Mouse (Mus musculus) ES-Bruce4 (cell line): ENCODE data around the gene Krtcap3. TPM values are rescaled to one million over a fixed set of nuclear protein-coding genes. Genes with fewer than 3 reads are reported as not detected.
"Not testable (repeated sequence)": the region's sequence is repeated elsewhere in the genome, so short reads cannot be mapped to it uniquely, and the experiment has no call there.

Experiments
- H3K27ac ChIP-seq: 2 replicates; pipeline ENCODE4 v1.5.1; 2012; ENCODE audit warnings: low read length, inconsistent platforms; ENCODE audit not compliant: insufficient read depth
- H3K27me3 ChIP-seq: 2 replicates; pipeline ENCODE4 v1.6.1; 2012; ENCODE audit warnings: mild to moderate bottlenecking, low read length, inconsistent platforms; ENCODE audit not compliant: control insufficient read depth, poor library complexity, insufficient read depth, severe bottlenecking
- H3K36me3 ChIP-seq: 2 replicates; pipeline ENCODE4 v1.6.1; 2012; ENCODE audit warnings: inconsistent platforms, mild to moderate bottlenecking, low read length, moderate library complexity; ENCODE audit not compliant: control insufficient read depth, poor library complexity, insufficient read depth, severe bottlenecking
- H3K4me1 ChIP-seq: one replicate; pipeline ENCODE4 v1.8.1; 2011; ENCODE audit warnings: low read length; ENCODE audit not compliant: control insufficient read depth, insufficient read depth
- H3K4me3 ChIP-seq: 2 replicates; pipeline ENCODE4 v1.5.1; 2011; ENCODE audit warnings: low read depth, mild to moderate bottlenecking, low read length
- H3K9ac ChIP-seq: 2 replicates; pipeline ENCODE4 v1.6.1; 2012; ENCODE audit warnings: low read depth, mild to moderate bottlenecking, inconsistent platforms; ENCODE audit not compliant: poor library complexity, severe bottlenecking
- H3K9me3 ChIP-seq: replicated peaks from 2 replicates; pipeline ENCODE4 v1.6.1; 2012; ENCODE audit warnings: mild to moderate bottlenecking, low read length, inconsistent platforms; ENCODE audit not compliant: control insufficient read depth, poor library complexity, insufficient read depth, severe bottlenecking
- CTCF ChIP-seq: IDR thresholded peaks from one replicate; pipeline ENCODE4 v1.8.1; 2011; ENCODE audit warnings: low read depth, low read length
- EP300 ChIP-seq: IDR thresholded peaks from 2 replicates; pipeline ENCODE4 v1.6.1; 2011; ENCODE audit warnings: low read depth, low read length; ENCODE audit not compliant: insufficient read depth
- POLR2A ChIP-seq: IDR thresholded peaks from one replicate; pipeline ENCODE4 v1.8.1; 2011; ENCODE audit warnings: low read length; ENCODE audit not compliant: insufficient read depth
- polyA plus RNA-seq: library from polyadenylated mRNA; stranded (reverse); fragments of >200 nt; gene quantifications from 2 replicates; pipeline ENCODE4 v1.2.4, GENCODE M21; 2011; ENCODE audit warnings: low read depth; ENCODE audit not compliant: missing spikeins, insufficient read depth, insufficient read length

The Krtcap3 gene
- 15.6 and 17.4 TPM in 2 replicates for polyA plus RNA-seq

- Histone ChIP-seq H3K36me3 (peaks cover 8% of the 10 kb centered on the region; the same call in 1 of the 2 replicates), H3K9me3 (no peaks in the 10 kb centered on the region), H3K27ac (no peak within 1 kb of the TSS), H3K4me3 (peak within 1 kb of the TSS; percentile 54), H3K4me1 (peaks cover 2% of the 10 kb centered on the region), H3K9ac (peak within 1 kb of the TSS; percentile 11), H3K27me3 (no peaks in the 10 kb centered on the region)
- TF ChIP-seq EP300, result no peak
- TF ChIP-seq CTCF, result no peak
- TF ChIP-seq POLR2A, result no peak
These were observed at the start of gene Krtcap3 for GRCm38 (mm10) chr5:31251541-31252101. Gene Krtcap3, plus strand, starts transcription at chr5:31251691.

GRCm38 (mm10) chr5:31201742-31202590 lies 49.5 kb upstream of the Krtcap3 start, which contains the start of gene Zfp513:
Gene Zfp513, minus strand, starts transcription at chr5:31202303.
- TF ChIP-seq POLR2A, result peak; percentile 21
- TF ChIP-seq CTCF, result no peak
- peak; percentile 33; the same call in 1 of the 2 replicates for TF ChIP-seq EP300
- H3K9ac ChIP-seq, result peak within 1 kb of the TSS; percentile 78
- H3K4me1 ChIP-seq, result no peaks in the 10 kb centered on the region
- H3K27me3 ChIP-seq, result no peaks in the 10 kb centered on the region
- H3K4me3 ChIP-seq, result peak within 1 kb of the TSS; percentile 85
- H3K27ac ChIP-seq, result peak within 1 kb of the TSS; percentile 31; the same call in 1 of the 2 replicates
- peaks cover 58% of the 10 kb centered on the region for H3K36me3 ChIP-seq
- H3K9me3 ChIP-seq, result no peaks in the 10 kb centered on the region

- Histone ChIP-seq H3K36me3 (peaks cover 58% of the 10 kb centered on the region), H3K27ac (no peak overlapping the region), H3K4me1 (no peaks in the 10 kb centered on the region), H3K9ac (peak overlapping the region; percentile 39), H3K9me3 (no peaks in the 10 kb centered on the region), H3K4me3 (peak overlapping the region; percentile 80; the same call in 1 of the 2 replicates), H3K27me3 (no peaks in the 10 kb centered on the region)
- TF ChIP-seq EP300 (no peak), POLR2A (no peak), CTCF (no peak)
These were observed 48.6 kb upstream of the Krtcap3 start for GRCm38 (mm10) chr5:31202933-31203332.

- no peak overlapping the region for H3K9ac ChIP-seq
- no peaks in the 10 kb centered on the region for H3K27me3 ChIP-seq
- H3K27ac ChIP-seq, result no peak overlapping the region
- H3K4me1 ChIP-seq, result no peaks in the 10 kb centered on the region
- no peak for TF ChIP-seq POLR2A
- TF ChIP-seq EP300, result no peak
- TF ChIP-seq CTCF, result no peak
- no peak overlapping the region for H3K4me3 ChIP-seq
- H3K36me3 ChIP-seq, result peaks cover 57% of the 10 kb centered on the region
- no peaks in the 10 kb centered on the region for H3K9me3 ChIP-seq
These were observed 47.6 kb upstream of the Krtcap3 start for GRCm38 (mm10) chr5:31203866-31204265.

GRCm38 (mm10) chr5:31204421-31204820 lies 47.1 kb upstream of the Krtcap3 start:
- Histone ChIP-seq H3K9ac (no peak overlapping the region), H3K27me3 (no peaks in the 10 kb centered on the region), H3K4me1 (no peaks in the 10 kb centered on the region), H3K9me3 (no peaks in the 10 kb centered on the region), H3K36me3 (peaks cover 52% of the 10 kb centered on the region), H3K4me3 (no peak overlapping the region), H3K27ac (no peak overlapping the region)
- TF ChIP-seq EP300 (no peak), POLR2A (no peak), CTCF (no peak)

GRCm38 (mm10) chr5:31216554-31216953 lies 34.9 kb upstream of the Krtcap3 start:
- H3K9me3 ChIP-seq, H3K9ac ChIP-seq, H3K36me3 ChIP-seq, H3K27ac ChIP-seq, H3K27me3 ChIP-seq, H3K4me1 ChIP-seq, H3K4me3 ChIP-seq: not testable (repeated sequence)
